Mouse (Mus musculus): ENCODE measurements around the gene Khsrp. TPM values are rescaled to one million over a fixed set of nuclear protein-coding genes. Genes with fewer than 3 reads are reported as not detected.

Khsrp gene
- polyA plus RNA-seq, 1 experiment from 2014 or later: 55.1 TPM

GRCm38 (mm10) chr17:57020960-57021359, 10.4 kb downstream of the Khsrp start:
- no peaks in the 10 kb centered on the region for H3K4me1 ChIP-seq
- DNase-seq (ENCODE audit: low spot score): no peak
- no peak overlapping the region for H3K4me3 ChIP-seq
- H3K36me3 ChIP-seq (replicated peaks): peaks cover 72% of the 10 kb centered on the region
- H3K27ac ChIP-seq (replicated peaks): no peak overlapping the region
- WGBS: 93% methylated on average over 5 of the region's 5 CpGs
- H3K9me3 ChIP-seq: no peaks in the 10 kb centered on the region
- no peaks in the 10 kb centered on the region for H3K27me3 ChIP-seq (replicated peaks; ENCODE audit: low read depth, poor library complexity, severe bottlenecking)

GRCm38 (mm10) chr17:57019693-57020092, 11.6 kb downstream of the Khsrp start:
- Histone ChIP-seq H3K4me3 (no peak overlapping the region), H3K36me3 (replicated peaks) (peaks cover 59% of the 10 kb centered on the region), H3K4me1 (no peaks in the 10 kb centered on the region), H3K9me3 (no peaks in the 10 kb centered on the region), H3K27me3 (replicated peaks; ENCODE audit: low read depth, poor library complexity, severe bottlenecking) (no peaks in the 10 kb centered on the region), H3K27ac (replicated peaks) (no peak overlapping the region)
- DNase-seq (ENCODE audit: low spot score): no peak
- 88% methylated on average over 2 of the region's 2 CpGs for WGBS

- Histone ChIP-seq H3K4me1 (peaks cover 23% of the 10 kb centered on the region), H3K36me3 (replicated peaks) (peaks cover 20% of the 10 kb centered on the region), H3K9me3 (no peaks in the 10 kb centered on the region), H3K27ac (replicated peaks) (peak overlapping the region; percentile 94), H3K27me3 (replicated peaks; ENCODE audit: low read depth, poor library complexity, severe bottlenecking) (no peaks in the 10 kb centered on the region), H3K4me3 (peak overlapping the region; percentile 80)
- WGBS: 73% methylated on average over 13 of the region's 13 CpGs
- no peak for DNase-seq (ENCODE audit: low spot score)
These were observed 19.0 kb downstream of the Khsrp start for GRCm38 (mm10) chr17:57012245-57012795.

GRCm38 (mm10) chr17:57011236-57012141, 19.8 kb downstream of the Khsrp start, which contains the start of the genes Gtf2f1 and Gm17949:
Gene Gtf2f1, minus strand, starts transcription at chr17:57011288.
Gene Gm17949, plus strand, starts transcription at chr17:57011469.
- H3K9me3 ChIP-seq: no peaks in the 10 kb centered on the region
- peak within 1 kb of the TSS; percentile 94 for H3K27ac ChIP-seq (replicated peaks)
- H3K4me1 ChIP-seq: peaks cover 23% of the 10 kb centered on the region
- H3K36me3 ChIP-seq (replicated peaks): peaks cover 29% of the 10 kb centered on the region
- WGBS: under 1% methylated on average over 51 of the region's 51 CpGs
- peak within 1 kb of the TSS; percentile 80 for H3K4me3 ChIP-seq
- no peaks in the 10 kb centered on the region for H3K27me3 ChIP-seq (replicated peaks; ENCODE audit: low read depth, poor library complexity, severe bottlenecking)
- peak; percentile 97 for DNase-seq (ENCODE audit: low spot score)

GRCm38 (mm10) chr17:57010911-57011235, 20.4 kb downstream of the Khsrp start:
- WGBS: 1% methylated on average over 19 of the region's 19 CpGs
- Histone ChIP-seq H3K4me1 (peaks cover 23% of the 10 kb centered on the region), H3K9me3 (no peaks in the 10 kb centered on the region), H3K27me3 (replicated peaks; ENCODE audit: low read depth, poor library complexity, severe bottlenecking) (no peaks in the 10 kb centered on the region), H3K36me3 (replicated peaks) (peaks cover 35% of the 10 kb centered on the region), H3K27ac (replicated peaks) (peak overlapping the region; percentile 94), H3K4me3 (peak overlapping the region; percentile 80)
- no peak for DNase-seq (ENCODE audit: low spot score)

GRCm38 (mm10) chr17:57007137-57007905, 24.0 kb downstream of the Khsrp start:
- DNase-seq (ENCODE audit: low spot score): no peak
- Histone ChIP-seq H3K4me3 (no peak overlapping the region), H3K4me1 (peaks cover 19% of the 10 kb centered on the region), H3K36me3 (replicated peaks) (peaks cover 70% of the 10 kb centered on the region), H3K9me3 (no peaks in the 10 kb centered on the region), H3K27ac (replicated peaks) (no peak overlapping the region), H3K27me3 (replicated peaks; ENCODE audit: low read depth, poor library complexity, severe bottlenecking) (no peaks in the 10 kb centered on the region)
- WGBS: 93% methylated on average over 13 of the region's 13 CpGs

- Histone ChIP-seq H3K4me3 (no peak overlapping the region), H3K4me1 (no peaks in the 10 kb centered on the region), H3K27me3 (replicated peaks; ENCODE audit: low read depth, poor library complexity, severe bottlenecking) (no peaks in the 10 kb centered on the region), H3K27ac (replicated peaks) (no peak overlapping the region), H3K9me3 (no peaks in the 10 kb centered on the region), H3K36me3 (replicated peaks) (peaks cover 97% of the 10 kb centered on the region)
- WGBS: 89% methylated on average over 7 of the region's 7 CpGs
- DNase-seq (ENCODE audit: low spot score): no peak
These were observed 27.3 kb downstream of the Khsrp start for GRCm38 (mm10) chr17:57003994-57004393.

GRCm38 (mm10) chr17:57001228-57001627, 30.1 kb downstream of the Khsrp start:
- WGBS: 81% methylated on average over 8 of the region's 8 CpGs
- H3K4me3 ChIP-seq: no peak overlapping the region
- no peaks in the 10 kb centered on the region for H3K27me3 ChIP-seq (replicated peaks; ENCODE audit: low read depth, poor library complexity, severe bottlenecking)
- H3K9me3 ChIP-seq: no peaks in the 10 kb centered on the region
- H3K36me3 ChIP-seq (replicated peaks): peaks cover 84% of the 10 kb centered on the region
- no peak overlapping the region for H3K27ac ChIP-seq (replicated peaks)
- DNase-seq (ENCODE audit: low spot score): no peak
- peaks cover 15% of the 10 kb centered on the region for H3K4me1 ChIP-seq

- no peaks in the 10 kb centered on the region for H3K27me3 ChIP-seq (replicated peaks; ENCODE audit: low read depth, poor library complexity, severe bottlenecking)
- no peak for DNase-seq (ENCODE audit: low spot score)
- H3K9me3 ChIP-seq: no peaks in the 10 kb centered on the region
- H3K27ac ChIP-seq (replicated peaks): no peak within 1 kb of the TSS
- H3K4me1 ChIP-seq: peaks cover 15% of the 10 kb centered on the region
- 86% methylated on average over 9 of the region's 9 CpGs for WGBS
- H3K4me3 ChIP-seq: no peak within 1 kb of the TSS
- H3K36me3 ChIP-seq (replicated peaks): peaks cover 84% of the 10 kb centered on the region
These were observed 31.2 kb downstream of the Khsrp start, which contains the start of gene Pspn for GRCm38 (mm10) chr17:56999968-57000609. Gene Pspn, minus strand, starts transcription at chr17:57000018.

- Histone ChIP-seq H3K36me3 (replicated peaks) (peaks cover 84% of the 10 kb centered on the region), H3K9me3 (no peaks in the 10 kb centered on the region), H3K4me1 (peaks cover 15% of the 10 kb centered on the region), H3K4me3 (no peak overlapping the region), H3K27ac (replicated peaks) (no peak overlapping the region), H3K27me3 (replicated peaks; ENCODE audit: low read depth, poor library complexity, severe bottlenecking) (no peaks in the 10 kb centered on the region)
- WGBS: 93% methylated on average over 9 of the region's 9 CpGs
- no peak for DNase-seq (ENCODE audit: low spot score)
These were observed 31.9 kb downstream of the Khsrp start for GRCm38 (mm10) chr17:56999414-56999813.

GRCm38 (mm10) chr17:56997029-56997667, 34.2 kb downstream of the Khsrp start, which contains the start of gene Alkbh7:
Gene Alkbh7, plus strand, starts transcription at chr17:56997339.
- peak within 1 kb of the TSS; percentile 68 for H3K4me3 ChIP-seq
- H3K36me3 ChIP-seq (replicated peaks): peaks cover 84% of the 10 kb centered on the region
- H3K9me3 ChIP-seq: no peaks in the 10 kb centered on the region
- H3K4me1 ChIP-seq: peaks cover 15% of the 10 kb centered on the region
- peak; percentile 96 for DNase-seq (ENCODE audit: low spot score)
- no peaks in the 10 kb centered on the region for H3K27me3 ChIP-seq (replicated peaks; ENCODE audit: low read depth, poor library complexity, severe bottlenecking)
- H3K27ac ChIP-seq (replicated peaks): peak within 1 kb of the TSS; percentile 81
- under 1% methylated on average over 38 of the region's 38 CpGs for WGBS

Measured in embryonic facial prominence, embryonic 10.5 days (tissue).